Mouse (Mus musculus): ENCODE results near the gene Gmcl1. TPM values are rescaled to one million over a fixed set of nuclear protein-coding genes. Genes with fewer than 3 reads are reported as not detected.
A peak's percentile ranks its signal among the peaks of the same experiment; 100 is the strongest.

The Gmcl1 gene
- total RNA-seq, 2 experiments from 2014 or later = 2.6 to 3.2 TPM

- Histone ChIP-seq H3K4me3 (peak overlapping the region; percentile 95), H3K27ac (peak overlapping the region; percentile 94)
- intact Hi-C loops (cut with DNase I) = loop anchor here (1.0 to 5.0 kb wide), 2 partner anchors 72 to 197 kb away; no protein-coding TSS in a partner anchor
Observed at GRCm38 (mm10) chr6:86669240-86669727, 63.9 kb downstream of the Gmcl1 start.

GRCm38 (mm10) chr6:86668580-86669239 lies 64.5 kb downstream of the Gmcl1 start, which contains the start of gene Mxd1:
Gene Mxd1 (minus strand): TSS chr6:86669161.
- Histone ChIP-seq H3K4me3 (peak within 1 kb of the TSS; percentile 95), H3K27ac (peak within 1 kb of the TSS; percentile 94)
- DNase-seq = no peak
- TF ChIP-seq CTCF (IDR thresholded peaks at IDR 0.05) = no peak
- intact Hi-C loops (cut with DNase I) = loop anchor here (1.0 to 5.0 kb wide), 2 partner anchors 71 to 196 kb away; no protein-coding TSS in a partner anchor

More at GRCm38 (mm10) chr6:86669240-86669727, 63.9 kb downstream of the Gmcl1 start:
- peak; percentile 100 for DNase-seq
- no peak for TF ChIP-seq CTCF (IDR thresholded peaks at IDR 0.05)

DNA sequence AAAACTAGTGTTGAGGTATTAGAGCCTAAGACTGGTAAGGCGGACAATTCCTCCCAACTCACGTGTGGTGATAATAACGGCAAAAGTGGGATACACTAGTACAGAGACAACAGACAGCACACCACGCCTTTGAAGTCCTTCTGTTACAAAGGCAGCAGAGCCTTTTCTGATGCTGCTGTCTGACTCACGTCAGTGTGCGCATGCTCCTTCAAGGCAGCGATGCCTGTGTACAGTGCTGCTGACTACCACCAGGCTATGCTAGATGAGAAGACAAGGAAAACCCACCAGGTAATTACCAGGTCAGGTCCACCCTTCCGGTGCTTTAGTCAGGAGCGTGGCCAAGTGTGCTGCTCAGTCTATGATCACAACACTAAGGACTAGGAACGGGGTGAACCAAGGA lies 66.1 kb downstream of the Gmcl1 start:
- H3K27ac ChIP-seq = no peak overlapping the region
- no peak for DNase-seq
- intact Hi-C loops (cut with DNase I) = loop anchor here (5.0 kb wide), 1 partner anchor 70 kb away; no protein-coding TSS in a partner anchor
- no peak for TF ChIP-seq CTCF (IDR thresholded peaks at IDR 0.05)
- H3K4me3 ChIP-seq = no peak overlapping the region; the same call in 1 of the 2 replicates

- H3K4me3 ChIP-seq = no peak overlapping the region
- intact Hi-C loops (cut with DNase I) = loop anchor here (5.0 kb wide), 1 partner anchor 68 kb away; no protein-coding TSS in a partner anchor
- no peak for DNase-seq
- no peak overlapping the region for H3K27ac ChIP-seq
- no peak for TF ChIP-seq CTCF (IDR thresholded peaks at IDR 0.05)
Observed at GRCm38 (mm10) chr6:86665560-86666307, 67.4 kb downstream of the Gmcl1 start.

DNA sequence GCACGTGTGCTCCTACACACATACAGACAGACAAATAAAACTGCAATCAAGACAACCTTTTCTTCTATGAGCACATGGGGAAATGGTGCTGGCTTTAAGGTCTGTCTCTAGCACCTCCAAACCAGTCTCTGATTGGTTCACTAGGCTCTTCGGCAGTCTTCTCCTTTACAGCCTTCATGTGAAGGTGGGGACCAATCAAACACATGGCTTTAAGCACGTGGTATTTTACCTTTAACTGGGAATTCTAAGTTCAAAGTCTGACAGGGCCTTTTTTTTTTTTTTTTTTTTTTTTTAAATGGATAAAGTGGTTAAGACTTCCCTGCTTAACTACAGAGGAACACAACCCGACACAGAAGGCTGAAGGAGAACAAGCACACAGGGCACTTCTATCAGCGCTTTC lies 68.1 kb downstream of the Gmcl1 start:
- no peak for DNase-seq
- TF ChIP-seq CTCF (IDR thresholded peaks at IDR 0.05) = no peak
- H3K4me3 ChIP-seq = no peak overlapping the region
- intact Hi-C loops (cut with DNase I) = loop anchor here (5.0 kb wide), 1 partner anchor 68 kb away; no protein-coding TSS in a partner anchor
- no peak overlapping the region for H3K27ac ChIP-seq

DNA sequence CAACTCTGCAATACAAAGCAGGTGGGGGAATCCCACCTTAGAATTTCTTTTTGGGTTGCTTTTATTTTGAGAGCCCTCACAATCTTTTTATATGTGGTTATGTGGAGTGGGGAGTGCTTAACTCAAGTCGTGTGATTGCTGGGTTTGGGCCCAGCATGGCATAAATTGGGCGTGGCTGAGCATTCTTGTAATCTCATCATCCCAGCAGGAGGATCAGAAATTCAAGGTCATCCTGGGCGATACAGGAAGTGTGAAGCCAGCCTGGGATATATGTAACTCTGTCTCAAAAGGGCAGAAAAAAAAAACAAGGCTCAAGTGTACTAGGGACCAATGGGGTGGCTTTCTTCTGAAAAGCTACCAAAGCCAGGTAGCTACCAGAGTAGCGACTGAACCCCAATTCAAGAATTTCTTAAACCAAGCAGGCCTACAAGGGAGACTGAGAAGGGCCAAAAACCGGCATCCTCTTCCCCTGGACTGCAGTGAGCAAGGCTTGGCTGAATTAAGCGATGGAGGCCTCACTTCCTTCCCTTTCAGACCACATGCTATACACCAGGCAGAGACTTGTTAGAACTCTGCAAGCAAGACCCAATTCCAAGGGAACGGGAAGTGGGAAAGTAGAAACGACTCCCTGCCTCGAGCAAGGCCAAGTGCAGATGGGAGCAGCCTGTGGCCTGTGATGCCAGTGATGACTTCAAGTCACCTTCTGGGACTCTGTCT lies 72.9 kb downstream of the Gmcl1 start:
- no peak for DNase-seq
- intact Hi-C loops (cut with DNase I) = no loop called here
- TF ChIP-seq CTCF (IDR thresholded peaks at IDR 0.05) = no peak
- no peak overlapping the region for H3K4me3 ChIP-seq
- no peak overlapping the region for H3K27ac ChIP-seq

- no peak for DNase-seq
- H3K4me3 ChIP-seq = no peak overlapping the region
- intact Hi-C loops (cut with DNase I) = no loop called here
- no peak overlapping the region for H3K27ac ChIP-seq
- TF ChIP-seq CTCF (IDR thresholded peaks at IDR 0.05) = no peak
Observed at GRCm38 (mm10) chr6:86658501-86658900, 74.7 kb downstream of the Gmcl1 start.

DNA sequence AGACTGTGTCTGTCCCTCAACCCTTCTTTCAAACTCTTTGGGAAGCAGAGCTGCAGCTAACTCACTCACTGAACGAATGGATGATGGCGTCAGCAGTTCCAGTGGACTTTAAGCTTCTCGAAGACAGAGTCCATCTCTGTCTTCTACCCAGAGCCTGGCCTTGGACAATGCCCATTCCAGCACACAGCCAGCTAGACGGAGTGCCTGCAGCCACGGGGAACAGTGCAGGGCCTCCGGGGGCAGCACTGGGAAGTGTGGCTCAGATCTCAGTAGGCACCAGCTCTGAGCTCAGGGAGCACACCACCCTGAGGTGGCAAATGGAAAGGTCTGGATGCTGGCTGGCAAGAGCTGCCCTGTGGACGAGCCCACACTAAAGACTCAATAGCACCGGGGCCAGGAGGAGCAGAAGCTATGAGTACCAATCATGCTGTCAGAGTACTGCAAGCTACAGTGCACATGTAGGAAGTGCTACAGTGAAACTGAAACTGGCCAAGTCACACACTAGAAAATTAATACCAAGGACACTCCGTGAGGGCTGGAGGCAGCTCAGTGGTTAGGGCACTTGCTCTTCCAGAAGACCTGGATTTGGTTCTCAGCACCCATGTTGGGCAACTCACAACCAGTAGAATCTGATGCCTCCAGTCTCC lies 78.8 kb downstream of the Gmcl1 start:
- DNase-seq = no peak
- Histone ChIP-seq H3K27ac (no peak overlapping the region), H3K4me3 (no peak overlapping the region)
- intact Hi-C loops (cut with DNase I) = no loop called here
- no peak for TF ChIP-seq CTCF (IDR thresholded peaks at IDR 0.05)

- no peak for DNase-seq
- no peak overlapping the region for H3K27ac ChIP-seq
- TF ChIP-seq CTCF (IDR thresholded peaks at IDR 0.05) = no peak
- H3K4me3 ChIP-seq = no peak overlapping the region
- intact Hi-C loops (cut with DNase I) = no loop called here
Observed at GRCm38 (mm10) chr6:86653026-86653425, 80.2 kb downstream of the Gmcl1 start.

GRCm38 (mm10) chr6:86646143-86646542 lies 87.0 kb downstream of the Gmcl1 start:
- H3K4me3 ChIP-seq = no peak overlapping the region
- no peak overlapping the region for H3K27ac ChIP-seq
- no peak for DNase-seq
- intact Hi-C loops (cut with DNase I) = no loop called here
- no peak for TF ChIP-seq CTCF (IDR thresholded peaks at IDR 0.05)

- Histone ChIP-seq H3K4me3 (no peak overlapping the region), H3K27ac (no peak overlapping the region)
- intact Hi-C loops (cut with DNase I) = no loop called here
- DNase-seq = no peak
- no peak for TF ChIP-seq CTCF (IDR thresholded peaks at IDR 0.05)
Observed at GRCm38 (mm10) chr6:86645551-86645950, 87.6 kb downstream of the Gmcl1 start.
